ENCODE assay signal across 9 mouse cellular contexts in the genomic region with DNA sequence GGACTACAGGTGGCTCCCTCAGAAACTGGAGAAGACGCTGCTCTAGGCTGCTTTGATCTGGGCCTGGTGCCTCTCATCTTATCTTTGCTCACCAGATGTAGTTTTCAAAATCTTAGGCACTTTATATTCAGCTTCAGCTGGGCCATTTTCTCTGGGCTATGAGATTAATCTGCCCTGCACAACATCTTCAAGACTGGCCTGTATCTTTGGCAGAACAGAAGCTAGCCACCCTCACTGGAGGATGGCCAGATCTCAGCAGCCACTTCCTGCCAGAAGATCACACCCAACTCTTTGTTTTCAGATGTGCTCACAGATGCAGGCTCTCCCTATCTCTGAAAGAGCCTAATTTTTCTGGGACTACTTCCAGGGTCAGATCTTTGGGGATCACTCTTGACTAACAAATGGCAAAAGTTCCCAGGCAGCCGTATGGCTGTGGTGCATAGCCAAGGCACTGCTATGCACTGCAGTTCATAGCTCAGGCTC.
A peak's percentile ranks its signal among the peaks of the same experiment; 100 is the strongest.
DNase-seq lines count a peak whose midpoint lies in the region; ATAC-seq lines count a peak whose summit lies in the region.
"Had no signal": no experiment of that assay in that cellular context is flagged by ENCODE, and none has a peak within 500 bp of the region (broad histone marks: within the 10 kb centered on the region; RNA-seq: fewer than 3 reads in every experiment).

No protein-coding gene starts in this region.

- peak; percentile 46 to 51; a peak in 2 of 4 replicates for ATAC-seq in hematopoietic stem cell, adult 5-6 weeks (replicated peaks in 1 of 2; ENCODE audit: insufficient read depth in 1 of 2, low FRiP score in 2 of 2, low TSS enrichment in 1 of 2, low read depth in 1 of 2, poor library complexity in 2 of 2, severe bottlenecking in 2 of 2)
- no peak for ATAC-seq in activated CD4-positive, CD25-positive, alpha-beta regulatory T cell, adult 4 months
- ATAC-seq: Patski had no signal

- DNase-seq in ovary, postnatal 36 days (ENCODE audit: low spot score) = peak; percentile 31
- no peak for DNase-seq in ovary, postnatal 10 days (ENCODE audit: low spot score)
- peak; percentile 40 for DNase-seq in fibroblast of lung, adult 2 months (ENCODE audit: low read depth)
- DNase-seq in skeletal muscle tissue, adult 2 months (ENCODE audit: low read depth, low spot score) = peak; percentile 81
- DNase-seq in thymus, adult 18-20 months = no peak
- no peak for DNase-seq in spleen, adult 18-20 months

Comparison
In these comparisons a context has a peak if more than half of its experiments do, and no peak if none do; other contexts are left out.
1. DNase-seq: peak in ovary, postnatal 36 days (single experiment), fibroblast of lung, adult 2 months (single experiment) and skeletal muscle tissue, adult 2 months (single experiment); none in ovary, postnatal 10 days (single experiment), thymus, adult 18-20 months (0 of 2) and spleen, adult 18-20 months (0 of 2).